Mouse (Mus musculus): ENCODE results near the gene Gpr3.
A peak's percentile ranks its signal among the peaks of the same experiment; 100 is the strongest.

The Gpr3 gene

GRCm38 (mm10) chr4:133211751-133212561 lies at the start of gene Gpr3, which contains the start of gene Cd164l2:
Gpr3 (minus strand) TSS chr4:133212536.
Cd164l2 (plus strand) TSS chr4:133212131.
- no peak for DNase-seq

GRCm38 (mm10) chr4:133261641-133262374 lies 49.5 kb upstream of the Gpr3 start:
- no peak for DNase-seq

- DNase-seq: no peak
Observed at GRCm38 (mm10) chr4:133257798-133258408, 45.6 kb upstream of the Gpr3 start.

- no peak for DNase-seq
Observed at GRCm38 (mm10) chr4:133257230-133257629, 44.9 kb upstream of the Gpr3 start.

GRCm38 (mm10) chr4:133256820-133257219 lies 44.5 kb upstream of the Gpr3 start:
- peak; percentile 46 for DNase-seq

GRCm38 (mm10) chr4:133255392-133255791 lies 43.1 kb upstream of the Gpr3 start:
- DNase-seq: no peak

GRCm38 (mm10) chr4:133253412-133253811 lies 41.1 kb upstream of the Gpr3 start:
- no peak for DNase-seq

GRCm38 (mm10) chr4:133252089-133252488 lies 39.8 kb upstream of the Gpr3 start:
- no peak for DNase-seq

GRCm38 (mm10) chr4:133251214-133251613 lies 38.9 kb upstream of the Gpr3 start:
- DNase-seq: no peak

GRCm38 (mm10) chr4:133250609-133251008 lies 38.3 kb upstream of the Gpr3 start:
- peak; percentile 78 for DNase-seq

- DNase-seq: no peak
Observed at GRCm38 (mm10) chr4:133247806-133248449, 35.6 kb upstream of the Gpr3 start.

GRCm38 (mm10) chr4:133247072-133247471 lies 34.7 kb upstream of the Gpr3 start:
- DNase-seq: no peak

GRCm38 (mm10) chr4:133244289-133244688 lies 32.0 kb upstream of the Gpr3 start:
- no peak for DNase-seq

GRCm38 (mm10) chr4:133243538-133243937 lies 31.2 kb upstream of the Gpr3 start:
- DNase-seq: no peak

- DNase-seq: no peak
Observed at GRCm38 (mm10) chr4:133242710-133243109, 30.4 kb upstream of the Gpr3 start.

GRCm38 (mm10) chr4:133241910-133242309 lies 29.6 kb upstream of the Gpr3 start:
- no peak for DNase-seq

- peak; percentile 79 for DNase-seq
Observed at GRCm38 (mm10) chr4:133240934-133241908, 28.9 kb upstream of the Gpr3 start.

GRCm38 (mm10) chr4:133240490-133240921 lies 28.2 kb upstream of the Gpr3 start, which contains the start of gene Map3k6:
Map3k6 (plus strand) TSS chr4:133240818.
- no peak for DNase-seq

- DNase-seq: no peak
Observed at GRCm38 (mm10) chr4:133237911-133238310, 25.6 kb upstream of the Gpr3 start.

- no peak for DNase-seq
Observed at GRCm38 (mm10) chr4:133235415-133235814, 23.1 kb upstream of the Gpr3 start.

GRCm38 (mm10) chr4:133234771-133235170 lies 22.4 kb upstream of the Gpr3 start:
- no peak for DNase-seq

Data from right cerebral cortex, postnatal 4 days (tissue).